Mouse (Mus musculus): ENCODE data around the gene Tbc1d1.

Tbc1d1 gene

DNA sequence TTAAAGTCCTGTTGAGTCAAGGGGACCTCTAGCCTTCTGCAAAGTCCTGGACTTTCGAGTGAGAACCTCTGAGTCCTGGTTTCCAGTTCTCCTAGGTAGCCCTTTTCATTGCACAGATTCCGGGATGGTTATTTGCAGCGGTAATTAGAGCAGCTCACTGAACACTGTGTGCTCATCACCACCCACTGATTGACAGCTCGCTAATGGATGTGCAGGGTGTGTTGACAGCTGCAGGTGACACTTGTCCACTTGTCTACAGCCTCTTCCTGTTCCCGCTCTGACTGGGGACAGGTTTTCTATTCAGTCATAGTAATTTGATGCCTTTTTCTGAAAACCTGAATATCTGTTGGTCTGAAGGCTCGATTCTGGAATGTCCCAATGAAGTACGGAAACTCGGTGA lies 50.8 kb downstream of the Tbc1d1 start:
- DNase-seq (ENCODE audit: low read depth, low spot score) = no peak

GRCm38 (mm10) chr5:64207800-64208199 lies 51.7 kb downstream of the Tbc1d1 start:
- DNase-seq (ENCODE audit: low read depth, low spot score) = no peak

GRCm38 (mm10) chr5:64210817-64211216 lies 54.7 kb downstream of the Tbc1d1 start:
- DNase-seq (ENCODE audit: low read depth, low spot score) = no peak

DNA sequence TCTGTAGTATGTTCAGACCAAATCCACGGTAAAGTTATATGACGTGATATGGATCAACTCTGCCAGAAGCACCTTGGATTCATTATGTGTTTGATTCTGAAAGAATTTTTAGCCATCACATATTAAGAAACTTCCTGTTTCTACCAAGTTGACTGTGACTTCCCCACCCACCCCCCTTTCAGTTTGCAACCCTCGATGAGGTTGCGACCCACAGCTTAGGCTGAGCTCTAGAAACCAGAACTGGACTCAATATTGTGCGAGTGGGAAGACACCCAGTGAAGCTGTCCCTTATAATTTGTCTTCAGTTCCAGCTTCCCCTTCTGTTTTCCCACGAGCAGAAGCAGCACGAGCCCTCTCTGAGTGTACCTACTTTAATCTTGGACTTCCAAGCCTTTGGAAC lies 55.2 kb downstream of the Tbc1d1 start:
- no peak for DNase-seq (ENCODE audit: low read depth, low spot score)

- DNase-seq (ENCODE audit: low read depth, low spot score) = no peak
Observed at GRCm38 (mm10) chr5:64212206-64212605, 56.1 kb downstream of the Tbc1d1 start.

- no peak for DNase-seq (ENCODE audit: low read depth, low spot score)
Observed at GRCm38 (mm10) chr5:64212619-64213018, 56.5 kb downstream of the Tbc1d1 start.

- DNase-seq (ENCODE audit: low read depth, low spot score) = no peak
Observed at GRCm38 (mm10) chr5:64215806-64216205, 59.7 kb downstream of the Tbc1d1 start.

- DNase-seq (ENCODE audit: low read depth, low spot score) = no peak
Observed at GRCm38 (mm10) chr5:64216326-64216725, 60.2 kb downstream of the Tbc1d1 start.

- DNase-seq (ENCODE audit: low read depth, low spot score) = no peak
Observed at GRCm38 (mm10) chr5:64217256-64217655, 61.2 kb downstream of the Tbc1d1 start.

DNA sequence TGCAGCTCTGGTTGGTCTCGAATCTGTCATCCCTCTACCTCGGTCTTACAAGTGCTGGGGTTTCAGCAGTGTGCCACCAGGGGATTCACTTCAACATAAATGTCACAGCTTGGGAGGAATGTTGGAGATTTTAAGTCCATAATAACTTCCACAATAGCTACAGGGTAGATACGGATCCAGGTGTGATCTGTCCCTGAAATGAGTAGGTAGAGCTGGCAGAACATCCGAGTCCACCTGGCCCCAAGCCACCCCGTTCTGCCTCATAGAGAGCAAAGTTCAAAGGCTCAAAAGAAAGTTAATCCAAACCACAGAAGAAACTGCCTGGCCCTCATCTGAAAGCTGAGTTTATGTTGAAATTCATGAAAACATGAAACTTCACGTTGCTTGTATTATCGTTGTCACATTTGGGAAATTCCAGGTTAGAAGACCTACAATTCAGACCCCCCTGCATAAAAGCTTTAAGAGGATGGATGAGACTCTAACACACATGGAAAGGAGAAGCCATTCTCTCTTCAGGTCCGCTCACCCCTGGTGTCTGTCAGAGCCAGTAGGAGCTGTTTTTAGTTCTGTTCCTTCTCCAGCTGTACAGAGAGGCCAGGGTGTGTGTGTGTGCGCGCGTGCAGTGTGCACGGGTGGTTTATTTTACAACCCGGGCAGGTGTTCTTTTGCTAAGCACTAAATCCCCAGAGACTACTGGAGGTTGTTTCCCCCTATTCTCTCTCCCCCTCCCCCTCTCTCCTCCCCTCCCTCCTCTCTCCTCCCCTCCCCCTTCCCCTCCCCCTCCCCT lies 61.9 kb downstream of the Tbc1d1 start:
- no peak for DNase-seq (ENCODE audit: low read depth, low spot score)

DNA sequence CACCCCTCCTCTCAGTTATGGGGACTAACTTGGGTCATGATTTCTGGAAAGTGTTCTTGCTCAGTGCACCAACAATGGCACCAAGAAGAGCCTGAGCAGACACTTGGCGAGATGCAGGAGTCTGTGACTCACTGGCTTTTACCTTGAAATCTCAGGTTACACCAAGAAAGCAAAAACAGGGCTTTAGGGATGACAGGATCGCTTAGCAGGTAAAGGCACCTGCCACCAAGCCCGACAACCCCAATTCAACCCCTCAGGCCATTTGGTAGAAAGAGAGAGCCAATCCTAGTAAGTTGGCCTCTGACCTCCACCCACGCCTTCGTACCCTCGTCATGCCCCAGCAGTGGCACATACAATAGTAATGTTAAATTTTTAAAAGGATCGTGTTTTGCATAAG lies 62.5 kb downstream of the Tbc1d1 start:
- no peak for DNase-seq (ENCODE audit: low read depth, low spot score)

DNA sequence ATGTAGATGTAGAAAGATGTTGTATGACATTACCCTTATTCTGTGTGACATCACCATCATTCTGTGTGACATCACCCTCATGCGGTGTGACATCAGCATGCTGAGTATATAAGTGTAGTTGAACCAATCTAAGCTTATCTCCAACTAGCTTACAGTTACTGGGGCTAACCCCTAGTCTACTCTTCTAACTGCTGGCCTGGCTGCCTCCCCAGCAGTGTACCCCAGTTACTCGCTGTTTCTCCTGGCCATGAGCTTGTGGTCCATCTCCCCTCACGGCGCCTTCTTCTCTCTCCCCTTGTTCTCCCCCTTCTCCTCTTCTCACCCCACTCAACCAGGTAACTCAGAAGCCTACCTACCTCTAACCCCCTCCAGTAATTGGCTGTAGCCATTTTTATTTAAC lies 64.7 kb downstream of the Tbc1d1 start:
- no peak for DNase-seq (ENCODE audit: low read depth, low spot score)

DNA sequence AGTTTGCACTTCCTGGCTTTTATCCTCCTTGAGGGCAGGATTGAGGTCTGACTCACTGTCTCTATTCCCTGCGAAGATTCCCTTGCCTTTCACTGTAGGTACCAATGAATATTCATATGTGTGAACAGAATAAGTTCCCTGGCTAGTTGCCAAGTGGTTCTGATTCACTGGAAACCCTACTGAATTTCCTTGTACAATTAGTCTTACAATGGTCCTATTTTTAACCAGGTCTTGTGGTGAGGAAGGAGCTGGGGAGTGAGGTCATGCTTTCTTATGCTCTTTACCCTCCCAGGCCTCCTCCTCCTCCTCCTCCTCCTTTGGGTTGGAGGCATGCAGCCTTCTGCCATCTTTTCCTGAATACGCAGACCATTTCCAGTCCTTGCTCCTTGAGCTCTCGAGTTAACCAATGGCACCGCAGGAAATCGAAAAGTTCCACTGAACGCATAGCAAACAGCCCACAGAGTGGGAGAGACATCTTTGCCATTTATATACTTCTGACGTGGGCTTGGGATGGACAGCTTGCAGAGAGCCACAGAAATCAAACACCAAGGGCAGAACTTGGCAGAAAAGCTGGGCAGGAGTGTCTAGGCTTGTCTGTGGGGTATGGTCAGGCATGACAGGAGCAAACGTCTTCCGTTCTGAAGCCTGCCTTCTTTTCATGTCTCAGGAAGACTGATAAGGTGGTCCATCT lies 68.8 kb downstream of the Tbc1d1 start:
- DNase-seq (ENCODE audit: low read depth, low spot score) = peak; percentile 80

DNA sequence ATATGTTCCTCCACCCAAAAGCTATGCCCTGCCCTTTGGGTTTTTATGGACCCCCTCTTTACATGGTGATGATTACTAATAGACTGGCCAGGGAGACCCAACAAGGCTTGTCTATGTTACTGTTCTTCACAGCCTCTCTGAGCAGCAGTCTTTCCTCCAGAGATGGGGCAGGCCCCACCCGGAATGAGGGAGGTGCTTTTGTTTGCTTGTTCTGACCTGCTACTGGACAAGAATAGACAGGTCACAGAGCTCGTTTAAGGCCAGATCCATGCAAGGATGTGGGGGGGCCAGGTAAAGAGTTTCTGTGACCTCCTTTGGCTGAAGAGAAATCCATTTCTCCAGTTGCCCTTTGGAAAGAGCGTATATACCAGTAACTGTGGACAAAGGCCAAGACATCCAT lies 72.1 kb downstream of the Tbc1d1 start:
- DNase-seq (ENCODE audit: low read depth, low spot score) = no peak

DNA sequence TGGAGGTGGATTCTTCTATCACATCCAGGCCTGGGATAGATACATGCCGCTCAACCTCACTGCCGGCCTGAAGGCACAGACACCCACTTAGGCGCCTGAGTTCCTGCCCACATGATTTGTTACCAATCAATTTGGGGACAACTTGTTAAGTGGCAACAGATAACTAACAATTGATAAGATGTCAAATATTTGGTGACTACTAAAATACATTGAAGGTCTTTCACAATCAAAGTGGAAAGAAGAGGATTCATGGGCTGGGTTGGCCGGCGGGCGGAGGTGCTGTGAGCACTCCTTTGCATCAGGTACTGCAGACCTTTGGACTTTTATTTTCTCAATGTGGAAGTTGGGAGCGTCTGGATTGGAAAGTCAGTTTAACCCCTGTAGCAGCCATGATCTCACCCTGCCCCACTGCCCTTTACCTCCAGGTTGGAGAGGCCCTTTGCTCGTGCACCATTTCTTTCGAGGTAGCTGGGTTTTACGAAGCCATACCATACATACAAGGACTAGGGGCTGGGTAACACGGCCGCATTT lies 73.3 kb downstream of the Tbc1d1 start:
- DNase-seq (ENCODE audit: low read depth, low spot score) = no peak

- no peak for DNase-seq (ENCODE audit: low read depth, low spot score)
Observed at GRCm38 (mm10) chr5:64230061-64230466, 74.0 kb downstream of the Tbc1d1 start.

GRCm38 (mm10) chr5:64230507-64231041 lies 74.5 kb downstream of the Tbc1d1 start:
- no peak for DNase-seq (ENCODE audit: low read depth, low spot score)

- no peak for DNase-seq (ENCODE audit: low read depth, low spot score)
Observed at GRCm38 (mm10) chr5:64232872-64233271, 76.8 kb downstream of the Tbc1d1 start.

- DNase-seq (ENCODE audit: low read depth, low spot score) = no peak
Observed at GRCm38 (mm10) chr5:64234269-64234985, 78.3 kb downstream of the Tbc1d1 start.

- DNase-seq (ENCODE audit: low read depth, low spot score) = no peak
Observed at GRCm38 (mm10) chr5:64235250-64235649, 79.1 kb downstream of the Tbc1d1 start.

DNA sequence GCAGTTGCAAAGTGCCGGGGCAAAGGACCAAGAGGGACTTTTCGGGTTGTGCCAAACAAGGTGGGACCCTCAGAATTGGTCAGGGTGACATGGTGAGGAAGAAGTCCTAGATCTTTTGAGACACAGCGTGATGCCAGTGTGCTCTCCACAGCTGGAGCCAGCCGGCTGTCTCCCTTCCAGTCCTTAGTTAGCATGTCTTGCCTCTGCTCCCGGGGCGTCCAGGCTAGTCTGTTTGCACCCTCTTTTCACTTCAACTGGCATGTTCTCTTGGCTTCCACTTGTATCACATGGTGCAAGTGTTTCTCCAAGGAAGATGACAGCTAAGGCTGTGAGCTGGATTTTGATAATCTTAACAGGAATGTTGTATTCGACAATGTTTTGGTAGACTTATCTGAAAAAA lies 80.5 kb downstream of the Tbc1d1 start:
- DNase-seq (ENCODE audit: low read depth, low spot score) = no peak

DNA sequence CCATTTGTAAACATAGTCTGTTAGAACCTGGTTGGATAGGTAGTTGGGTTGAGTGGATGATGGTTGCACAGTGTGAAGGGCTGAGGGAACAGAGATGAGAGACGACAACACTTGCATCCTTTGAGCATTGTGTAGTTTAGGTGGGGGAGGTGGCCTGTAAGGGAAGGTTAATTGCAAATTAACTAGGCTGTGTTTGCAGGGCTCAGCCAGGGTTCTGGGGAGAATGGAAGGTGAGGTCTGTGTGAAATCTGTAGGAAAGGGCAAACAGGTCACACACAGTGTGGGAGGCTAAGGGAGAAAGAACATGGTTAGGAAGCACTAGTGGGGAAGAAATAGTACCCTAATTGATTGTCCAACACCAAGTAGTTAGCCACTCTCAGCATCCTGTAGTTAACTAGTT lies 81.2 kb downstream of the Tbc1d1 start:
- DNase-seq (ENCODE audit: low read depth, low spot score) = no peak
